Mouse (Mus musculus) brown adipose tissue, adult 24 weeks (tissue): ENCODE data around the gene Ppp1r3g. TPM values are rescaled to one million over a fixed set of nuclear protein-coding genes. Genes with fewer than 3 reads are reported as not detected.
A peak's percentile ranks its signal among the peaks of the same experiment; 100 is the strongest.

Source experiments
- H3K27ac ChIP-seq: fragments of 200-500 bp; replicated peaks from 2 replicates; pipeline ENCODE4 v1.5.1; 2012; ENCODE audit warnings: low read depth, mild to moderate bottlenecking, low read length
- H3K4me1 ChIP-seq: fragments of 200-500 bp; 2 replicates; pipeline ENCODE4 v1.6.1; 2012; ENCODE audit warnings: low read length, mixed read lengths; ENCODE audit not compliant: control insufficient read depth, insufficient read depth, insufficient read length
- H3K4me3 ChIP-seq: fragments of 200-500 bp; 2 replicates; pipeline ENCODE4 v1.5.1; 2012; ENCODE audit warnings: low read depth, mild to moderate bottlenecking, low read length, moderate library complexity; ENCODE audit not compliant: insufficient read depth
- polyA plus RNA-seq: library from polyadenylated mRNA; stranded (reverse); fragments of >200 nt; gene quantifications from 2 replicates; pipeline ENCODE4 v1.2.4, GENCODE M21; 2012; ENCODE audit not compliant: missing spikeins, insufficient read depth, insufficient read length

Gene Ppp1r3g
- polyA plus RNA-seq: not detected in 2 replicates

DNA sequence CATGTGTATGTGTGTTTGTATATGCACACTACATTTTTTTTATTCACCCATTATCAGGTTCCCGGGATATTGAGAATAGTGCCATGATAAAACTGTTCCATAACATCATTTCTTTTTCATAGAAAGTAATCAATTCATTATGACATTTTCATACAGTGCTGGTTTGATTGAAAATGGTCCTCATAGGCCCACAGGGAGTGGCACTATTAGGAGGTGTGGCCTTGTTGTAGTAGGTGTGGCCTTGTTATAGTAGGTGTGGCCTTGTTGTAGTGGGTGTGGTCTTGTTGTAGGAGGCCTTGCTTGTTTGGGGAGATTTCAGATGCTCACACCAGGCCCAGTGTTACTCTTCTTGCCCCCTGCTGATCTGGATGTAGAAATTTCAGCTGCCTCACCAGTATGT lies at the start of gene Ppp1r3g:
Gene Ppp1r3g (plus strand): TSS at position 301 of the 400 bp plus-strand sequence.
- Histone ChIP-seq H3K4me3 (no peak within 1 kb of the TSS), H3K4me1 (no peaks in the 10 kb centered on the region), H3K27ac (no peak within 1 kb of the TSS)

GRCm38 (mm10) chr13:35911476-35911875 lies 47.2 kb upstream of the Ppp1r3g start:
- H3K27ac ChIP-seq: no peak overlapping the region
- no peaks in the 10 kb centered on the region for H3K4me1 ChIP-seq
- no peak overlapping the region for H3K4me3 ChIP-seq

DNA sequence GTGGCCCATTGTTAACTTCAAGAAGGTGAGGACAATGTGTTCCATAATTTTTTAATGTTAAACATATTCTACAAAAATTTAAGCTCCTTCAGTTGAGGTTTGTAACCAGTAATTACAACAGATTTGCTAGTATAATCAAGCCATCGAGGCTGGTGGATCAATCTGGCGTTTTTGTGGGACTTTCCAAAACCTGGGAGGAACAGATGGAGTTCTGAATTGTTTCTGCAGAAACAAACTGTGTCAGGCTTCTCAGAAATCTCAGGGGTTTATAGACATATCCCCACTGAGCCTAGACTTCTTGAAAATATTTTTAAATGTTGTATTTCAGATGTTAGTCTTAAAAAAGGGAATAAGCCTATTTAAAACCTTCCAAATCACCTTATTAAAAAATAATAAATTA lies 20.6 kb upstream of the Ppp1r3g start:
- no peak overlapping the region for H3K4me3 ChIP-seq
- no peaks in the 10 kb centered on the region for H3K4me1 ChIP-seq
- no peak overlapping the region for H3K27ac ChIP-seq

DNA sequence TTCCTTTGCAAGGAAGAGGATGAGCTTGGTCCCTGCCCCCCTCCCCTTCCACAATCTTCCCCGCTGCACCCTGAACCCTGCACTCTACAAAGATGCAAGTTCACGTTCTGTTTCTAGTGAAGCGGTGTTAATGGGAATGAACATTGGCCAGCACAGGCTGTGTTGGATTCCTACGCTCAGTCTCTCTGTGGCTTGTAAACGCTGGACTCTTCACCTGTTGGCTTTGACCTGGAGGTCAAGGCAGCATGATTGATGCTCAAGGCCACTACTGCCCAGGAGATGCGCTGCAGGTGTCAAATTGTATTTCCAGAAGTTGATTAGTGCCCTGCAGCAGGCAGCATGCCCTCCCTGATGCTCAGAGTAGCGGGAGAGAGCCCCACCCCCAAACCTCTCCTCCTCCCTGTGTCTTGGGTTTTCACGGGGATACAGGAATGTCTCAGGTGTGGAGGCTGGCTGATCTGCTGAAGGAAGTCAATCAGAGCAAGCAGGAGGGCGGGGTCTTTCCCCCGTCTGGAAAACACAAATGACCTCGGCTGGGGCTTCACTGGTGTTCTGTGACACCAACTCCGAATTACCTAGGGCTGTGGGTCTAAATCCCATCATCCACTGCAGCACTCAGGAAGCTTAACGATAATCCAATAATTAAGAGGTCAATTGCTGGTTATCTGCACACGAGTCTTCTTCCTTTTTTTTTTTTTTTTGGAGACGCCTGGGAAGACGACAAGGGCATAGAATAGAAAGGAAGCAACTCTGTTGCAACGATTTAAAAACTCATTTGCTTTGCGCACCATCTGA lies 18.6 kb upstream of the Ppp1r3g start:
- no peak overlapping the region for H3K4me3 ChIP-seq
- H3K4me1 ChIP-seq: no peaks in the 10 kb centered on the region
- no peak overlapping the region for H3K27ac ChIP-seq

GRCm38 (mm10) chr13:35940934-35941333 lies 17.7 kb upstream of the Ppp1r3g start:
- no peak overlapping the region for H3K27ac ChIP-seq

GRCm38 (mm10) chr13:35946659-35947353 lies 11.8 kb upstream of the Ppp1r3g start:
- Histone ChIP-seq H3K4me3 (no peak overlapping the region), H3K27ac (no peak overlapping the region), H3K4me1 (no peaks in the 10 kb centered on the region)

More at GRCm38 (mm10) chr13:35940934-35941333, 17.7 kb upstream of the Ppp1r3g start:
- Histone ChIP-seq H3K4me3 (no peak overlapping the region), H3K4me1 (no peaks in the 10 kb centered on the region)

GRCm38 (mm10) chr13:35947354-35948000 lies 11.2 kb upstream of the Ppp1r3g start:
- H3K27ac ChIP-seq: no peak overlapping the region
- H3K4me3 ChIP-seq: no peak overlapping the region
- no peaks in the 10 kb centered on the region for H3K4me1 ChIP-seq

GRCm38 (mm10) chr13:35949814-35950455 lies 8.7 kb upstream of the Ppp1r3g start:
- H3K4me1 ChIP-seq: no peaks in the 10 kb centered on the region
- no peak overlapping the region for H3K4me3 ChIP-seq
- H3K27ac ChIP-seq: no peak overlapping the region

DNA sequence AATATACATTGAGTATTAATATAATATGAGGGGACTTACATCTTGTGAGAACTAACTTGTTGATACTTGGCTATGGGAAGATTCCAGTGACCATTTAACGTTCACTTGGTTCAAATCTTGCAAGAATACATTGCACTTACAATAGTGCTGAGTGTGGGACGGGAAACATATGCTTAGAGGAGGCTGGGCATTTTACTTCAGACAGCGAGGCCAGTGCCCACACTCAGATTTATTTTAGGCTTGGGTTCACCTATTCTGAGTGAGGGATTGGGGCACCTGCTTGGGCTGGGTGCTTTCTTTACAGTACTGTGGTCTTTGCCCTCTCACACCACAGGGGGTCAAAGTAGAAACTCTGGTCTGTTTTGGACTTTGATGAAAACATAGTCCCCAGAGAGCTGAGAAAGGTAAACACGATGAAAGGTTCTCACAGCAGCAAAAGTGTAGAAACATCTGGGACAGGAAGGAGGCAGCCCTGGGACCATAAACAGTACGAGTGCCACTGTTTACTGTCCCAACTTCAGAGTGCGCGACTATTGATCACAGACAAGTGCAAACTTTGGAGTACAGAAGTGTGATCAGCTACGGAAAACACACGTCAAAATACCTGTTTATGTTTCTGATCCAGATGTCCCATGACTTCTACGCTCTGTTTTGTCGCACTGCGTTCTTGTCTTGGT lies 890 bp downstream of the Ppp1r3g start:
- H3K27ac ChIP-seq: no peak overlapping the region
- no peak overlapping the region for H3K4me3 ChIP-seq
- H3K4me1 ChIP-seq: no peaks in the 10 kb centered on the region

DNA sequence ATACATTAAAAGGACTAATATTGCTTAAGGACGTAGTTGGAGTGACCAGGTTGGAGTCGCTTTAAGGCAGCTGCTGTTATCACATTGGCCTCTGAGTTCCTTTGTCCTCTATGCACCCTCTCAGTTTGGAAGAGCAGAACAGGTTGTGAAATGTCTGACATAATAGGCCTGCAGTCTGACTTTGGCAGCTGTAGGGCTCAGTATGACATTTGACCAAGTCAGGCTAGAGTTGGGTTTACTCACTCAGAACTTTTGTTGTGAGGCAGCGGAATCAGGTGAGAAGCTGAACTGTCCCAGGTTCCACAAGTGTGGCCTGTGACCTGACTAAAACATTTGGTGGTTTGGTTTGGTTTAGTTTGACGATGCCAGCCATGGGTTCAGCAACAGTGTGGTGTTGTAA lies 4.9 kb downstream of the Ppp1r3g start:
- H3K4me3 ChIP-seq: no peak overlapping the region
- H3K4me1 ChIP-seq: no peaks in the 10 kb centered on the region
- peak overlapping the region; percentile 98 for H3K27ac ChIP-seq

DNA sequence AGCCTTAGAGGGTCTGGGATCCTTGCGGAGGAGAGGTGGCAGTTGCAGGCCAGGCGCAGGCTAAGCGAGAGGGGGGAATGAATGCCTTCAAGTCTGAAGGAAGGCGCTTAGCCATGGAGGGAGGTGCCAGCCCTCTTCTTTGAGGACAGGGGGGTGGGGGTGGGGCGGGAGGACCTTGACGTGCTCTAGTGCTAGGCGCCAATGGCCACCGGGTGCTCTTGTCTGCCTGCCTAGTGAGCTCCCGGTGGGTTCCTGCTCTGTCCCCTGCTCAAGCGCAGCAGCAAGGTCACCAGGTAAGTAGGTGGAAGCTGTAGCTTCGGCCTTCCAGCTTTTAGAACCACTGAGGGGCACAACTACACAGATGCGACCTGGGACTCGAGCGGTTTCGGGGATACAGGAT lies 9.1 kb downstream of the Ppp1r3g start:
- no peak overlapping the region for H3K27ac ChIP-seq
- no peaks in the 10 kb centered on the region for H3K4me1 ChIP-seq
- peak overlapping the region; percentile 15; the same call in 1 of the 2 replicates for H3K4me3 ChIP-seq

DNA sequence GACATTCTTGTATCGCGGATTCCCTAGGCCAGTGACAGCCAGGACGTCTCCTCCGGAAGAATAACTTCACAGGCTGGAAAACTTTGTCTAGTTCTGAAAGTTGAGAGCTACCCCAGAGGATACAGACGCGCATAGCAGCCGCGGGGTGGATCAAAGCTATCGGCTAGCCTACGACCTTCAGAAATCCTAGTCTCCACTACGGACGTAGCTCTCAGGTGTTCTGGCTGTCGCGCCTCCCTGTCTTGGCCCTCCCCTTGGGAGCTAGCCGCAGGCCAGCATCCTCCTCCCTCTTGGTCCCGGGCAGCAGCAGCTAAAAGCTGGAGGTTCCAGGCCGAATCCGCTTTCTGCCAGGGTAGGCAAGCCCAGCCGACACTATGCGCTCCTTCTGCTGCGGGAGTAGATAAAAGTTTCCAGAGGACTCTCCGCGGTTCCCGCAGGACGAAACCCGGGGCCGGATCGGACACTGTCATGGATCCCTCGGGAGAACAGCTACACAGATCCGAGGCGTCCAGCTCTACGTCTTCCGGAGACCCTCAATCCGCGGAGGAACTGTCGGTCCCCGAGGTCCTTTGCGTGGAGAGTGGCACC lies 9.6 kb downstream of the Ppp1r3g start:
- Histone ChIP-seq H3K4me3 (peak overlapping the region; percentile 60), H3K27ac (no peak overlapping the region), H3K4me1 (no peaks in the 10 kb centered on the region)

- peak overlapping the region; percentile 60 for H3K4me3 ChIP-seq
- no peaks in the 10 kb centered on the region for H3K4me1 ChIP-seq
- no peak overlapping the region for H3K27ac ChIP-seq
These were observed 10.2 kb downstream of the Ppp1r3g start for GRCm38 (mm10) chr13:35968719-35969430.

GRCm38 (mm10) chr13:35969431-35969721 lies 10.7 kb downstream of the Ppp1r3g start:
- H3K4me3 ChIP-seq: peak overlapping the region; percentile 60
- H3K27ac ChIP-seq: no peak overlapping the region
- no peaks in the 10 kb centered on the region for H3K4me1 ChIP-seq
